Mouse (Mus musculus): ENCODE measurements around the gene D10Wsu102e.
A peak's percentile ranks its signal among the peaks of the same experiment; 100 is the strongest.
"Not testable (repeated sequence)": the region's sequence is repeated elsewhere in the genome, so short reads cannot be mapped to it uniquely, and the experiment has no call there.

The D10Wsu102e gene

GRCm38 (mm10) chr10:83400896-83401295 lies 40.9 kb downstream of the D10Wsu102e start:
- DNase-seq: not testable (repeated sequence)

GRCm38 (mm10) chr10:83405031-83405430 lies 45.0 kb downstream of the D10Wsu102e start:
- no peak for DNase-seq

- no peak for DNase-seq
These were observed 45.7 kb downstream of the D10Wsu102e start for GRCm38 (mm10) chr10:83405711-83406110.

DNA sequence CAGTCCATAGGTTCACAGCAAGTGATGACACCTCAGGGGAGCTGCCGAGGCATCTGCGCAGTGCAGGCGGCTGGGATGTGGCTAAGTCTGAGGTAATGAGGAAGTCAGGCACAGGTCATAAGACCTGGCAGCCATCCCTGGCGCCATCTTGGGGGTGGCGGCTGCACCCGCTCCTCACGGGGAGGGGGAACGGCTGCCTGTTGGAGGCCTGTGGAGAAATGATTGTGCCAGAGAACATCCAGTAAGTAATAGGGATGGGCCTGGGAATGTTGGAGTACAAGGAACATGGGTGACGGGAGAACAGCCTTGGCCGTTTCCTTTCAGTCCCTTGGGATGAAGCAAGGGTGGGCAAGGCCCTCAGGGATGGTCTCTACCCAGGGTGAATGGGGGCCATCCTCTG lies 47.1 kb downstream of the D10Wsu102e start:
- no peak for DNase-seq

- DNase-seq: not testable (repeated sequence)
These were observed 58.4 kb downstream of the D10Wsu102e start for GRCm38 (mm10) chr10:83418466-83418865.

- no peak for DNase-seq
These were observed 88.6 kb downstream of the D10Wsu102e start for GRCm38 (mm10) chr10:83448582-83448981.

DNA sequence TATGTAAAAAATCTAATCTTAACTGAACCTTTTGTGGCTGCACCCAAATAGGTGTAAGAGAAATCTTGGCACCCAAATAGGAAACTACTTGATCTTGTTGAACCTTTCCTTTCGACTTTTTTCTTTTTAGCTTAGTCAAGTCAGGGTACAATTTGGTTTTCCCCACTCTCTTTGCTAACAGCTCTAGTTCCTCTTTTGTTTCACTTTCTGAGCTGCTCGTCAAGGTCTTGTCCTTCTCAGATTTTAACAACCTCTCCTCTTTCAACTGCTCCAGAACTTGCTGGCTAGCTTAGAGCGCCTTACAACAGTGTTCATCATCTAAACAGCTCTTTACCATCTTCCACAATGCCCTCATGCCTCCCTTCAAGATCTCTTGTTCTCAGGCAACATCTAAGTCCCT lies 97.5 kb downstream of the D10Wsu102e start:
- DNase-seq: no peak

DNA sequence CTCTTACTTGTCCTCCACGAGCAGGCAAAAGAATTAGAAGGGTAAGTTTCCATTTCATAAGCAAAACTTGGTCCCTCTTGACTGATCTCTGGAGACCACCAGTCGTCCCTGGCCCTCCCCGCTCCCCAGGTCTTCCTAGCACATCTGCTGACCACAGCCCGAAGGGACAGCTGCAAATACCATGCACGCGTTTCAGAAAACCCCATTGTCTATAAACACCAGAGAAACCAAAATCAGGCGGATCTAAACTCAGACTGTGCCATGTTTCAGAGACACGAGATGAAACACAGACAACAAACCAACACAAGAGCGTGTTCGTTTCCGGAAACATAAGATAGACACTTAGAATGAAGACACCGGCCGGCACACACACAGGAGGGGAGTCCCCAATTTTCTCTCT lies 115.2 kb downstream of the D10Wsu102e start:
- DNase-seq: no peak

GRCm38 (mm10) chr10:83477286-83477685 lies 117.3 kb downstream of the D10Wsu102e start:
- DNase-seq: no peak

- no peak for DNase-seq
These were observed 130.5 kb downstream of the D10Wsu102e start for GRCm38 (mm10) chr10:83490506-83490905.

GRCm38 (mm10) chr10:83497321-83497720 lies 137.3 kb downstream of the D10Wsu102e start:
- no peak for DNase-seq

- peak; percentile 10 for DNase-seq
These were observed 149.1 kb downstream of the D10Wsu102e start for GRCm38 (mm10) chr10:83508962-83509660.

DNA sequence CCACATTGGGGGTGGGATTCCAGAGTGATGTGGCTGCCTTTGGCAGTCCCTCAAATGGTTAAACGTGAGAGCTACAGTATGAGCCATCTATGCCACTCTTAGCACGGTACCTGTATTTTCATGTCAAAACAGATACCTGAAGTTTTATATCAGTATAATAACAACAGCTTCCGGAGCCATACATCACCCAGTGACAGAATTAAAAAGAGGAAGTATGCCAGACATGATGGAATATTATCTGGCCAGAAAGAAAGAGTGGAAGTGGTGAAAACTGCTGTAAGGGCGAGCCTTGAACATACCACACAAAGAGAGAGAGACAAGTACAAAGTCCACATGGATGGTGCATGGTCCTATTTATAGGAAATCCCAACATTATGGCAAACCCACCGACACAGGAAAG lies 151.3 kb downstream of the D10Wsu102e start:
- DNase-seq: no peak

DNA sequence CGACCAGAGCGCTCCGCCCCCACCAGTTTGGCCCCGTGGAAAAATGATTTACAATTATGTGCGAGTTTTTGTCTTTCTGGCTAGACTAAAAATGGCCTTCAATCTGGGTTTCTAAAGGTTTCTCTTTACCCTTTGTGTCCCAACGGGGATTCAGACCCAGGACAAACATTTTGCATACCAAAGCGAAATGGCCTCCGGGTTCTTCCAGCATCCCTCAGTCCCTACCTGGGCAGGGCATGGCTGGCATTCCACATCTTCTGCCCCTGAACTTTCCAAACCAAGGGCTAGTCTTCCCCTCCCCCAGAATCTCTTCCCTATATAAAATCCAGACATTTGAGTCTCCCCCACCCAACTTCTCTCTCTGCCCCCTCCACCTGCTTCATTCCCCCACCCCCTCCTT lies 153.7 kb downstream of the D10Wsu102e start:
- no peak for DNase-seq

- DNase-seq: no peak
These were observed 161.0 kb downstream of the D10Wsu102e start for GRCm38 (mm10) chr10:83520990-83521389.

- DNase-seq: not testable (repeated sequence)
These were observed 164.2 kb downstream of the D10Wsu102e start for GRCm38 (mm10) chr10:83524238-83524637.

DNA sequence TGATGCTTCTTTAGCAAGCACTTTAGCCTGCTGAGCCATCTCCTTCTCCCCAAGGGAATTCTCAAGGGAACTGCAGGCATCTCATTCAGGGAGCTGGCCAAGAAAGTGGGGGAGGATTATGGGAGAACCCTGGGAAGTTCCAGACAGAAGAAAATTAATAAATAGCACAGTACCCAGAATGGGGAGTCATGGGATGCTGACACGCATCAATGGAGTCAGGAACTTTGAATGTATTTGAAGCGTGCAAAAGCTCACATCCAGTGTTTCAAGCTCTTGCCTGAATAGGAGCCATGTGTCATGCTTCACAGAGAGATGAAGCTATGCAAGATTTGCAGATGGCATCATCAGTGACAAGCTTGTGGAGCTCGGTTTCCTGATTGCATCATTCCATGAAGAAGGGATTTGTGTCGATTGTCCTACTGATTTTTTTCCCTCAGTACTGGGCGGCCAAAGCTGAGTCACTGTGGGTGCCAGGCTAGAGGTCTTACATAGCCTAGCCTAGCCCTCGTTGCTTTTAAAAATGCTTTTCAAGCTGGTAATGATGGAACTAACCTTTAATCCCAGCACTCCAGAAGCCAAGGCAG lies 170.5 kb downstream of the D10Wsu102e start:
- no peak for DNase-seq

- peak; percentile 4 for DNase-seq
These were observed 173.4 kb downstream of the D10Wsu102e start for GRCm38 (mm10) chr10:83533258-83533909.

- peak; percentile 78 for DNase-seq
These were observed 173.9 kb downstream of the D10Wsu102e start, which contains the start of gene Aldh1l2 for GRCm38 (mm10) chr10:83533910-83534283. TSS of gene Aldh1l2 (minus strand) at chr10:83534140.

DNA sequence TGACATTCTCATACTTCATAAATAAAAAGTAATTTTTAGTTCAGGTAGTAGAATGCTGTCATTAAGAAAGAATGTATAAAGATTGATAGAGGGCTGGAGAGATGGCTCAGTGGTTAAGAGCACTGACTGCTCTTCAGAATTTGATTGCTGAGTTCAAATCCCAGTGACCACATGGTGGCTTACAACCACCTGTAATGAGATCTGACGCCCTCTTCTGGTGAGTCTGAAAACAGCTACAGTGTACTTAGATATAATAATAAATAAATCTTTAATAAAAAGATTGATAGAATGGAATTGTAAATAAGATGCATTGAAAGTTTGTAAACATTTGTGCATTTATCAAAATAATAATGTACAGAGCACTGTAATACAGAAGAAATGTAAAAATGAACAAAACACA lies 176.4 kb downstream of the D10Wsu102e start:
- no peak for DNase-seq

Data from liver (tissue).